ENCODE assay signal across 8 mouse cellular contexts in genomic region chr1:185754486-185755290, GRCm38 (mm10).
DNase-seq lines count a peak whose midpoint lies in the region; ATAC-seq and TF ChIP-seq lines count a peak whose summit lies in the region.

No protein-coding gene starts in this region.

- no peaks in the 10 kb centered on the region for H3K36me3 ChIP-seq in liver, adult 2 months (ENCODE audit: control insufficient read depth, insufficient read depth, low read length)
- H3K36me3 ChIP-seq in embryonic facial prominence, embryonic 15.5 days: no peaks in the 10 kb centered on the region
- H3K36me3 ChIP-seq in lung, embryonic 15.5 days: no peaks in the 10 kb centered on the region

- no peak overlapping the region for H3K4me3 ChIP-seq in liver, adult 2 months (ENCODE audit: insufficient read depth, low read depth, low read length)
- no peak overlapping the region for H3K4me3 ChIP-seq in embryonic facial prominence, embryonic 15.5 days (replicated peaks)
- no peak overlapping the region for H3K4me3 ChIP-seq in lung, embryonic 15.5 days

- TF ChIP-seq POLR2A in liver, adult 2 months (IDR thresholded peaks at IDR 0.05; ENCODE audit: extremely low read depth, insufficient read depth, low read length): no peak

- H3K27me3 ChIP-seq in liver, adult 2 months (ENCODE audit: control insufficient read depth, insufficient read depth, low read length): no peaks in the 10 kb centered on the region
- H3K27me3 ChIP-seq in embryonic facial prominence, embryonic 15.5 days: no peaks in the 10 kb centered on the region
- H3K27me3 ChIP-seq in lung, embryonic 15.5 days: no peaks in the 10 kb centered on the region

- H3K27ac ChIP-seq in liver, adult 2 months (replicated peaks; ENCODE audit: insufficient read depth, low read depth, low read length): no peak overlapping the region
- H3K27ac ChIP-seq in embryonic facial prominence, embryonic 15.5 days (replicated peaks): peak overlapping the region; percentile 40
- no peak overlapping the region for H3K27ac ChIP-seq in lung, embryonic 15.5 days

- TF ChIP-seq CTCF in liver, adult 2 months (IDR thresholded peaks at IDR 0.05; ENCODE audit: low read depth, low read length): peak; percentile 35

- H3K4me1 ChIP-seq in liver, adult 2 months (ENCODE audit: control insufficient read depth, insufficient read depth, low read length): no peaks in the 10 kb centered on the region
- no peaks in the 10 kb centered on the region for H3K4me1 ChIP-seq in embryonic facial prominence, embryonic 15.5 days
- H3K4me1 ChIP-seq in lung, embryonic 15.5 days: no peaks in the 10 kb centered on the region

- whole genome bisulfite sequencing in liver, adult 2 months: 77% methylated on average over 13 of the region's 13 CpGs
- WGBS in embryonic facial prominence, embryonic 15.5 days: 31% methylated on average over 13 of the region's 13 CpGs
- 71% methylated on average over 13 of the region's 13 CpGs for WGBS in lung, embryonic 15.5 days

- peak; percentile 65; the same call in 1 of the 2 replicates for ATAC-seq in embryonic facial prominence, embryonic 15.5 days (ENCODE audit: insufficient number of reproducible peaks, low FRiP score, low TSS enrichment, low read depth)
- ATAC-seq in lung, embryonic 15.5 days (ENCODE audit: borderline replicate concordance, extremely low read depth, low FRiP score, low TSS enrichment): 0 out of 2 replicates have a peak, but pooled peaks have one; percentile 31
- no peak for ATAC-seq in activated CD4-positive, CD25-positive, alpha-beta regulatory T cell, adult 4 months

- no peak overlapping the region for H3K4me2 ChIP-seq in embryonic facial prominence, embryonic 15.5 days (replicated peaks)
- no peak overlapping the region for H3K4me2 ChIP-seq in lung, embryonic 15.5 days

- peak; percentile 17 for DNase-seq in embryo, embryonic 11 days
- DNase-seq in embryo, embryonic 10 days (ENCODE audit: low spot score): no peak
- no peak for DNase-seq in liver, adult 2 months (ENCODE audit: extremely low read depth, low read depth, low spot score)
- no peak for DNase-seq in liver
- no peak for DNase-seq in frontal cortex, postnatal 36 days (ENCODE audit: low spot score in 2 of 2)

- no peaks in the 10 kb centered on the region for H3K79me2 ChIP-seq in liver, adult 2 months (ENCODE audit: control insufficient read depth, insufficient read depth, low read length)

- no peaks in the 10 kb centered on the region for H3K9me3 ChIP-seq in embryonic facial prominence, embryonic 15.5 days (replicated peaks)
- H3K9me3 ChIP-seq in lung, embryonic 15.5 days: no peaks in the 10 kb centered on the region

- H3K9ac ChIP-seq in liver, adult 2 months (ENCODE audit: low read depth, low read length): no peak overlapping the region
- no peak overlapping the region for H3K9ac ChIP-seq in embryonic facial prominence, embryonic 15.5 days
- H3K9ac ChIP-seq in lung, embryonic 15.5 days: no peak overlapping the region
